Mouse (Mus musculus) stomach, postnatal 0 days (tissue): ENCODE measurements around the gene Frem1.

ENCODE experiments used
- CTCF ChIP-seq: IDR thresholded peaks from 2 replicates; pipeline ENCODE4 v1.5.1; 2016; ENCODE audit warnings: antibody characterized with exemption, low read depth, mild to moderate bottlenecking, moderate library complexity
- EP300 ChIP-seq: optimal IDR thresholded peaks from 2 replicates; pipeline ENCODE3; 2016; ENCODE audit warnings: antibody characterized with exemption

- no peak for TF ChIP-seq CTCF
- no peak for TF ChIP-seq EP300
Measured at GRCm38 (mm10) chr4:82863316-82863715, 188.8 kb downstream of the Frem1 start.
